Mouse (Mus musculus): ENCODE measurements around the gene Esrrg.

DNA sequence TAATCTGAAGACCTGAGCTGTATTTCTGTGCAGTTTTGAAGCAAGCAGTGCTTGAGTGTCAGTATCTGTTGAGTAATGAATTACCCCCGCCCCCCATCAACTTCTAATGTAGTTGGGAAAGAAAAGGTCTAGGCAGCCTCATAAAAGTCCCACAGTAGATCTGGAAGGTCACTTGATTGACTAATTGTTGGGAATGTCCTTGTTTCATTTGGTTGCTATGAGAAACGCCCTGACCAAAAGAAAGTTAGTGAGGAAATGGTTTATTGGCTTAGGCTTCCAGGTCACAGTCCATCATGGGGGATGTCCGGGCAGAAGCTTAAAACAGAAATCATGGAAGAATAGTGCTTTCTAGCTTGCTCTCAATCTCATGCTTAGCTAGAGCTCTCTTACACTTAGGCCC is 287.7 kb downstream of the Esrrg start:
- TF ChIP-seq GATA1 (IDR thresholded peaks at IDR 0.05; ENCODE audit: low read length), result no peak
- TF ChIP-seq TAL1 (IDR thresholded peaks at IDR 0.05; ENCODE audit: low read length), result no peak
